Mouse (Mus musculus) myocyte (in vitro differentiated cells): ENCODE measurements around the gene Dmbx1.

Source experiments
- E2F4 ChIP-seq: IDR thresholded peaks from one replicate; pipeline ENCODE4 v1.6.1; 2011; ENCODE audit warnings: mild to moderate bottlenecking, control low read depth, moderate library complexity; ENCODE audit not compliant: insufficient read depth
- MAX ChIP-seq: IDR thresholded peaks from one replicate; pipeline ENCODE4 v1.6.1; 2011; ENCODE audit warnings: low read depth, mild to moderate bottlenecking, control low read depth
- MYOD1 ChIP-seq, 3 experiments: IDR thresholded peaks; one replicate each; pipeline ENCODE4 v1.6.1; 2011; ENCODE audit warnings: control low read depth in 2 of 3, low read depth in 2 of 3, mild to moderate bottlenecking in 2 of 3, moderate library complexity in 1 of 3; ENCODE audit not compliant: insufficient read length in 2 of 3, control insufficient read depth in 1 of 3
- MYOG ChIP-seq, 3 experiments: IDR thresholded peaks; one replicate each; pipeline ENCODE4 v1.6.1; 2011; ENCODE audit warnings: control low read depth in 2 of 3, low read depth in 2 of 3, mild to moderate bottlenecking in 2 of 3; ENCODE audit not compliant: insufficient read length in 2 of 3, control insufficient read depth in 1 of 3, insufficient read depth in 1 of 3
- POLR2A ChIP-seq: IDR thresholded peaks from one replicate; pipeline ENCODE4 v1.6.1; 2011; ENCODE audit warnings: low read depth, mild to moderate bottlenecking, control low read depth, moderate library complexity; ENCODE audit not compliant: insufficient read length
- POLR2AphosphoS2 ChIP-seq: IDR thresholded peaks from one replicate; pipeline ENCODE4 v1.6.1; 2011; ENCODE audit warnings: low read depth, control low read depth; ENCODE audit not compliant: insufficient read length
- REST ChIP-seq: IDR thresholded peaks from one replicate; pipeline ENCODE4 v1.6.1; 2011; ENCODE audit warnings: mild to moderate bottlenecking, control low read depth, moderate library complexity; ENCODE audit not compliant: insufficient read depth, insufficient read length
- TCF12 ChIP-seq: IDR thresholded peaks from one replicate; pipeline ENCODE4 v1.6.1; 2011; ENCODE audit warnings: mild to moderate bottlenecking, control low read depth; ENCODE audit not compliant: poor library complexity, insufficient read depth, severe bottlenecking
- USF1 ChIP-seq: IDR thresholded peaks from one replicate; pipeline ENCODE4 v1.6.1; 2011; ENCODE audit warnings: low read depth, mild to moderate bottlenecking, control low read depth, moderate library complexity

DNA sequence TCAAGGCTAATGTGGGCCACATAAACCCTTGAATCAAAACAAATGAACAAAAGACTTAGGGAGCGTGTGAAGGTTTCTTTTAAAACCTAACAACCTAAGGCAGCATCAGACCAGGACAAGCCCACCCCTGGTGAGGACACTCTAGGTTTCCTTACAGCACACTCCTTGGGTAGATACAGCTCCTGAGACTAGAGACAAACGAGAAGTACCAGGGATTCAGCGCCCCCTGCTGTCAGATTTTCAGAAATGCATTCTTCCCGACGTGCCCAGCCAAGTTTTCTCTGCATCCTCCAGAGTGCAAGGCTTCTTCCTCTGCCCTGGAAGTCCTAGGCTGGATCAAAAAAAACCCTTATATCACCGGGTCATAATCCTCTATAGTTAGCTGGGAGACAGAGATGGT lies 13.0 kb upstream of the Dmbx1 start:
- TF ChIP-seq MAX, result no peak
- no peak for TF ChIP-seq POLR2A
- no peak for TF ChIP-seq USF1
- TF ChIP-seq MYOG (IDR thresholded peaks at IDR 0.05; ENCODE audit: control insufficient read depth in 1 of 3, insufficient read depth in 1 of 3, insufficient read length in 2 of 3, low read depth in 2 of 3), result no peak
- no peak for TF ChIP-seq TCF12
- no peak for TF ChIP-seq REST
- no peak for TF ChIP-seq MYOD1 (IDR thresholded peaks at IDR 0.05; ENCODE audit: control insufficient read depth in 1 of 3, insufficient read length in 2 of 3, low read depth in 2 of 3)
- TF ChIP-seq E2F4, result no peak
- TF ChIP-seq POLR2AphosphoS2, result no peak
